Mouse (Mus musculus) urinary bladder, adult 2 months (tissue): ENCODE results near the gene Npepl1. TPM values are rescaled to one million over a fixed set of nuclear protein-coding genes. Genes with fewer than 3 reads are reported as not detected.

Source experiments
- polyA plus RNA-seq: library from polyadenylated mRNA; depleted of rRNA; stranded (reverse); fragments of >200 nt; gene quantifications from 2 replicates; pipeline ENCODE4 v1.2.3, GENCODE M21; 2012; rRNA removed

Gene Npepl1
- polyA plus RNA-seq, 1 experiment, result 95.4 TPM

Other genes starting within 250 kb of the Npepl1 start
- 50.6 and 51.9 TPM in 2 replicates for gene Stx16, start 34.0 kb upstream of the Npepl1 start, polyA plus RNA-seq
- gene Gnas, start 174.0 kb downstream of the Npepl1 start, polyA plus RNA-seq, result 1,052 and 1,187 TPM in 2 replicates
- 0.09 TPM in 1 of 2 replicates, not detected in the other for gene Gm20721, start 236.4 kb downstream of the Npepl1 start, polyA plus RNA-seq